Mouse (Mus musculus) heart, embryonic 11.5 days (tissue): Measurements from ENCODE around the gene Cd59b. TPM values are rescaled to one million over a fixed set of nuclear protein-coding genes. Genes with fewer than 3 reads are reported as not detected.

Source experiments
- polyA plus RNA-seq: library from polyadenylated mRNA; unstranded; fragments of >200 nt; fragmentation: Nextera tagmentation; extraction: Ambion mirVana; gene quantifications from 2 replicates; pipeline ENCODE4 v1.2.1, GENCODE M21; 2014

Cd59b gene
- polyA plus RNA-seq, 1 experiment from 2014 or later, result 15.7 TPM

Other genes starting within 250 kb of the Cd59b start
- gene Lmo2, start 111.9 kb upstream of the Cd59b start, polyA plus RNA-seq, result 27.9 TPM in 2 replicates
- 43.2 and 46.8 TPM in 2 replicates for gene Fbxo3, start 42.1 kb upstream of the Cd59b start, polyA plus RNA-seq
- gene 4931422A03Rik, start 41.5 kb upstream of the Cd59b start, polyA plus RNA-seq, result 1.1 and 2.2 TPM in 2 replicates
- gene Gm10912, start 4.0 kb upstream of the Cd59b start, polyA plus RNA-seq, result not detected in 2 replicates
- not detected in 2 replicates for gene Gm10799, start 1.3 kb upstream of the Cd59b start, polyA plus RNA-seq
- gene Cd59a, start 26.0 kb downstream of the Cd59b start, polyA plus RNA-seq, result 89.4 and 89.9 TPM in 2 replicates
- 0.46 and 0.53 TPM in 2 replicates for gene A930018P22Rik, start 52.9 kb downstream of the Cd59b start, polyA plus RNA-seq